Comparison of ENCODE assay signal across 8 mouse cellular contexts in genomic region chr14:74910363-74910762, GRCm38 (mm10). TPM values are rescaled to one million over a fixed set of nuclear protein-coding genes. Genes with fewer than 3 reads are reported as not detected.
A peak's percentile ranks its signal among the peaks of the same experiment; 100 is the strongest.
DNase-seq lines count a peak whose midpoint lies in the region; ATAC-seq lines count a peak whose summit lies in the region.

No protein-coding gene starts in this region.

- H3K9me3 ChIP-seq in hindbrain, embryonic 10.5 days = no peaks in the 10 kb centered on the region
- no peaks in the 10 kb centered on the region for H3K9me3 ChIP-seq in hindbrain, embryonic 13.5 days
- H3K9me3 ChIP-seq in kidney, embryonic 14.5 days (ENCODE audit: control insufficient read depth, low read length) = no peaks in the 10 kb centered on the region
- H3K9me3 ChIP-seq in stomach, embryonic 14.5 days (ENCODE audit: control insufficient read depth, low read depth, low read length) = no peaks in the 10 kb centered on the region

- H3K4me2 ChIP-seq in hindbrain, embryonic 13.5 days = no peak overlapping the region
- no peak overlapping the region for H3K4me2 ChIP-seq in kidney, embryonic 14.5 days (replicated peaks; ENCODE audit: low read depth, low read length)
- H3K4me2 ChIP-seq in stomach, embryonic 14.5 days (replicated peaks; ENCODE audit: low read depth, low read length) = no peak overlapping the region

- 71% methylated on average over 5 of the region's 5 CpGs for WGBS in hindbrain, embryonic 10.5 days
- WGBS in hindbrain, embryonic 13.5 days = 68% methylated on average over 5 of the region's 5 CpGs
- WGBS in kidney, embryonic 14.5 days = 17% methylated on average over 5 of the region's 5 CpGs
- WGBS in stomach, embryonic 14.5 days = 37% methylated on average over 5 of the region's 5 CpGs

- peak overlapping the region; percentile 31; the same call in 1 of the 2 replicates for H3K27ac ChIP-seq in hindbrain, embryonic 10.5 days
- no peak overlapping the region for H3K27ac ChIP-seq in hindbrain, embryonic 13.5 days
- H3K27ac ChIP-seq in kidney, embryonic 14.5 days (ENCODE audit: low read depth, low read length) = peak overlapping the region; percentile 18; the same call in 1 of the 2 replicates
- no peak overlapping the region for H3K27ac ChIP-seq in stomach, embryonic 14.5 days (ENCODE audit: low read length)

- no peaks in the 10 kb centered on the region for H3K36me3 ChIP-seq in hindbrain, embryonic 10.5 days
- H3K36me3 ChIP-seq in hindbrain, embryonic 13.5 days = no peaks in the 10 kb centered on the region
- H3K36me3 ChIP-seq in kidney, embryonic 14.5 days (ENCODE audit: control insufficient read depth, insufficient read depth, low read length) = no peaks in the 10 kb centered on the region
- H3K36me3 ChIP-seq in stomach, embryonic 14.5 days (ENCODE audit: control insufficient read depth, insufficient read depth, low read length) = no peaks in the 10 kb centered on the region

- no peaks in the 10 kb centered on the region for H3K27me3 ChIP-seq in hindbrain, embryonic 10.5 days (ENCODE audit: insufficient read depth, poor library complexity, severe bottlenecking)
- H3K27me3 ChIP-seq in hindbrain, embryonic 13.5 days = no peaks in the 10 kb centered on the region
- H3K27me3 ChIP-seq in kidney, embryonic 14.5 days (ENCODE audit: control insufficient read depth, insufficient read depth, low read length) = no peaks in the 10 kb centered on the region
- no peaks in the 10 kb centered on the region for H3K27me3 ChIP-seq in stomach, embryonic 14.5 days (ENCODE audit: control insufficient read depth, insufficient read depth, low read length)

- no peak overlapping the region for H3K4me3 ChIP-seq in hindbrain, embryonic 10.5 days
- no peak overlapping the region for H3K4me3 ChIP-seq in hindbrain, embryonic 13.5 days
- no peak overlapping the region for H3K4me3 ChIP-seq in kidney, embryonic 14.5 days (ENCODE audit: low read length)
- H3K4me3 ChIP-seq in stomach, embryonic 14.5 days (ENCODE audit: low read depth, low read length) = no peak overlapping the region

- DNase-seq in hindbrain, embryonic 10.5 days (ENCODE audit: low spot score) = no peak
- DNase-seq in fibroblast of lung, adult 2 months (ENCODE audit: low read depth) = peak; percentile 89
- DNase-seq in layer of hippocampus, postnatal 10 days (ENCODE audit: low spot score in 2 of 2) = no peak

- no peak for ATAC-seq in hindbrain, embryonic 13.5 days (ENCODE audit: low FRiP score)
- ATAC-seq in kidney, embryonic 14.5 days (ENCODE audit: low FRiP score, low TSS enrichment) = peak; percentile 73
- peak; percentile 57 for ATAC-seq in stomach, embryonic 14.5 days (ENCODE audit: insufficient number of reproducible peaks, insufficient read depth, low FRiP score, low read depth)
- no peak for ATAC-seq in granulocyte monocyte progenitor cell, adult 5-6 weeks (replicated peaks; ENCODE audit: poor library complexity, severe bottlenecking)
- no peak for ATAC-seq in megakaryocyte progenitor cell, adult 5-6 weeks (replicated peaks; ENCODE audit: poor library complexity)

- H3K9ac ChIP-seq in hindbrain, embryonic 13.5 days = no peak overlapping the region
- H3K9ac ChIP-seq in kidney, embryonic 14.5 days (ENCODE audit: low read depth, low read length) = no peak overlapping the region
- H3K9ac ChIP-seq in stomach, embryonic 14.5 days (replicated peaks; ENCODE audit: low read depth, low read length) = no peak overlapping the region

- peaks cover 2% of the 10 kb centered on the region; the same call in 1 of the 2 replicates for H3K4me1 ChIP-seq in hindbrain, embryonic 10.5 days (replicated peaks)
- H3K4me1 ChIP-seq in hindbrain, embryonic 13.5 days (replicated peaks) = peaks cover 22% of the 10 kb centered on the region; the same call in 1 of the 2 replicates
- peaks cover 25% of the 10 kb centered on the region for H3K4me1 ChIP-seq in kidney, embryonic 14.5 days (ENCODE audit: control insufficient read depth, insufficient read depth, low read length)
- H3K4me1 ChIP-seq in stomach, embryonic 14.5 days (ENCODE audit: control insufficient read depth, insufficient read depth, low read length) = peaks cover 24% of the 10 kb centered on the region

RNA-seq across cellular contexts. Expression of gene Lrch1, which starts 37.3 kb away (rescaled TPM):
- 6.8 and 8.2 TPM in 2 replicates for polyA plus RNA-seq in hindbrain, embryonic 10.5 days (2016; fragmentation: Nextera tagmentation; extraction: Ambion mirVana)
- polyA plus RNA-seq in hindbrain, embryonic 13.5 days (2015; fragmentation: Nextera tagmentation; extraction: Ambion mirVana) = 13.1 and 13.2 TPM in 2 replicates
- 11.1 and 18.6 TPM in 2 replicates for polyA plus RNA-seq in kidney, embryonic 14.5 days (2014; fragmentation: Nextera tagmentation; extraction: Ambion mirVana)
- polyA plus RNA-seq in stomach, embryonic 14.5 days (2014; fragmentation: Nextera tagmentation; extraction: Ambion mirVana) = 16.0 and 16.5 TPM in 2 replicates
- 11.3 and 12.1 TPM in 2 replicates for total RNA-seq in granulocyte monocyte progenitor cell, adult 5-6 weeks (2014; fragmentation: Nextera tagmentation)
- 12.3 and 12.4 TPM in 2 replicates for total RNA-seq in granulocyte monocyte progenitor cell, adult 5-6 weeks (2017)
- 12.1 and 14.3 TPM in 2 replicates for total RNA-seq in megakaryocyte progenitor cell, adult 5-6 weeks (2015)
- total RNA-seq in megakaryocyte progenitor cell, adult 5-6 weeks (2017) = 9.3 and 11.3 TPM in 2 replicates
- 10 to 100 TPM; 33.8 to 35.5 TPM for total RNA-seq in layer of hippocampus, postnatal 10 days (2021)

Comparison
In these comparisons a context has a peak if more than half of its experiments do, and no peak if none do; other contexts are left out.
1. H3K27ac ChIP-seq: peak in hindbrain, embryonic 10.5 days (single experiment) and kidney, embryonic 14.5 days (single experiment); none in hindbrain, embryonic 13.5 days (single experiment) and stomach, embryonic 14.5 days (single experiment).
2. ATAC-seq: peak in kidney, embryonic 14.5 days (single experiment) and stomach, embryonic 14.5 days (single experiment); none in hindbrain, embryonic 13.5 days (single experiment), granulocyte monocyte progenitor cell, adult 5-6 weeks (single experiment) and megakaryocyte progenitor cell, adult 5-6 weeks (single experiment).